Mouse (Mus musculus) inflammation-experienced regulatory T-cells, adult 16 weeks (primary cell): Measurements from ENCODE around the gene Ube2c. TPM values are rescaled to one million over a fixed set of nuclear protein-coding genes. Genes with fewer than 3 reads are reported as not detected.

ENCODE experiments used
- polyA plus RNA-seq: library from polyadenylated mRNA; unstranded; fragments of 100-300 nt; shearing (Covaris generic); gene quantifications from one replicate; pipeline ENCODE4 v1.2.1, GENCODE M21; 2017

Ube2c gene
- polyA plus RNA-seq: 11.8 TPM

DNA sequence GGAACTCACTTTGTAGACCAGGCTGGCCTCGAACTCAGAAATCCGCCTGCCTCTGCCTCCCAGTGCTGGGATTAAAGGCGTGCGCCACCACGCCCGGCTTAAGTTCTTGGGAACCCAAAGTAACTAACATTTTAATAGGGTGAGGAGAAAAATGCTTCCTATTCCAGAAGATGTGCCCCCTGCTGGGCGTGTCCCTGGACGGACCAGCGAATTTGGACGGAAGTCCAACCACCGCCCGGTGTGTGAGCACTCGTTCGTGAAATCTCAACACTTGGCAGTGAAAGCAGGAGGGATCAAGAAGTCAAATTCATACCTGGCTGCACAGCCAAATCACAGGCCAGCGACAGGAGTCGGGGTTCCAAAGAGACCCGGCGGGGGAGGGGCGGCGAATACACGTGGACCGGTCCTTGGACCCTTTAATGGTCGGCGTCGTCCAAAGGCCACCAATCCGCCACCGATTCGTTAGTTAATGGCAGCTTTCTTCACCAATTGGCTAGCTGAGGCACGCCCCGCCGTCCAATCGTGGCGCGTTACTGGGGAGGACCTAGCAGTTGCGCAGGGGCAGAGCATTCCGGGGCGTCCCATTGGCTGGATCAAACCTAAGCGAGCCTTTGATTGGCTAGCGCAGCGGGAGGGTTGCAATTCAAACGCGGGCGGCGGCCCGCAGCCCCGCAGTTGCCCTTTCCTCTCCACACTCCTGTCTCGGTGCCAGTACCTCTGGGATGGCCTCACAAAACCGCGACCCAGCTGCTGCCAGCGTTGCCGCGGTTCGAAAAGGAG lies at the start of gene Ube2c:
Gene Ube2c, plus strand, starts transcription at position 641 of the 780 bp plus-strand sequence.

GRCm38 (mm10) chr2:164745843-164746479 lies 23.7 kb upstream of the Ube2c start, which contains the start of the genes Wfdc3 and Dnttip1:
Wfdc3 (minus strand) TSS chr2:164745931.
Dnttip1 (plus strand) TSS chr2:164745983.

DNA sequence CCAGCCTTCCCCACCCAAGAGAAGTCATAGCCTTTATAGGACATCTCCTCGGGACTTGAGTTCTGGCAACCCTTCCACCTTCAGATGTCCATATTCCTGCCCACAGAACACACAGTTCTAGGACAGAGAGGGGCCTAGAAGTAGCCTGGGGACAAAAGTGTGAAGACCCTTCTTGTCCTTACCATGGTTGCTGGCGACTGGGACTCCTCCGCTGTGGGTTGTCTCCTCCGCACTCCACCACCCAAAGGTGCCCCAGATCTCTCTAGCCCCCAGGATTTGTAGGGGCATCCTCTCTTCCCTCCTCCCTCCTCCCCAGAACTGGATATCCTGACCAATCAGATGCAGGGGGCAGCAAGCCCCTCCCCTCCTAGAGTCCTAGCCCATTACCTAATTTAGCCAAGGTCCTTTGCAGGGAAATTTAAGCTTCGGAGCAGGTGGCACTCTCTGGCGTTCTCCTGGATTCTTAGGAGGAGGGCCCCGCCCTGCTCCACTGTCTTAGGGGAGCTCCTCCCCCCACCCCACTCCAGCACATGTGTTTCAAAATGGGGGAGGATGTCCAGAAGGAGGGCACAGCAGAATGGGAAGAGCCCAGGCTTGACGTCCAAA lies 9.9 kb downstream of the Ube2c start, which contains the start of gene Tnnc2:
Gene Tnnc2, minus strand, starts transcription at position 487 of the 606 bp plus-strand sequence.

GRCm38 (mm10) chr2:164785481-164786387 lies 16.0 kb downstream of the Ube2c start, which contains the start of gene Snx21:
Snx21 (plus strand) TSS chr2:164785823.

GRCm38 (mm10) chr2:164804533-164805331 lies 35.0 kb downstream of the Ube2c start, which contains the start of the genes Acot8 and Zswim3:
Acot8 (minus strand) TSS chr2:164804882.
Zswim3 (plus strand) TSS chr2:164805098.

GRCm38 (mm10) chr2:164822636-164823165 lies 53.0 kb downstream of the Ube2c start, which contains the start of gene Zswim1:
Zswim1 (plus strand) TSS chr2:164822686.

Other genes starting within 250 kb of the Ube2c start
- 3.1 TPM for gene Wfdc2, start 207.5 kb upstream of the Ube2c start, polyA plus RNA-seq
- gene Spint3, start 196.4 kb upstream of the Ube2c start, polyA plus RNA-seq: not detected
- gene Wfdc6a, start 184.5 kb upstream of the Ube2c start, polyA plus RNA-seq: not detected
- not detected for gene Eppin, start 176.3 kb upstream of the Ube2c start, polyA plus RNA-seq
- not detected for gene Wfdc6b, start 156.4 kb upstream of the Ube2c start, polyA plus RNA-seq
- not detected for gene Wfdc8, start 156.3 kb upstream of the Ube2c start, polyA plus RNA-seq
- not detected for gene Wfdc16, start 131.1 kb upstream of the Ube2c start, polyA plus RNA-seq
- gene Wfdc10, start 113.9 kb upstream of the Ube2c start, polyA plus RNA-seq: not detected
- gene Wfdc9, start 113.3 kb upstream of the Ube2c start, polyA plus RNA-seq: not detected
- not detected for gene Wfdc11, start 95.8 kb upstream of the Ube2c start, polyA plus RNA-seq
- not detected for gene Wfdc13, start 84.8 kb upstream of the Ube2c start, polyA plus RNA-seq
- not detected for gene Spint4, start 71.4 kb upstream of the Ube2c start, polyA plus RNA-seq
- gene Spint5, start 54.6 kb upstream of the Ube2c start, polyA plus RNA-seq: not detected
- not detected for gene Wfdc3, start 24.0 kb upstream of the Ube2c start, polyA plus RNA-seq
- gene Dnttip1, start 23.9 kb upstream of the Ube2c start, polyA plus RNA-seq: 18.1 TPM
- not detected for gene Tnnc2, start 10.1 kb downstream of the Ube2c start, polyA plus RNA-seq
- 7.6 TPM for gene Snx21, start 15.9 kb downstream of the Ube2c start, polyA plus RNA-seq
- 39.6 TPM for gene Acot8, start 35.0 kb downstream of the Ube2c start, polyA plus RNA-seq
- 10.0 TPM for gene Zswim3, start 35.2 kb downstream of the Ube2c start, polyA plus RNA-seq
- 32.2 TPM for gene Zswim1, start 52.8 kb downstream of the Ube2c start, polyA plus RNA-seq
- gene Spata25, start 58.6 kb downstream of the Ube2c start, polyA plus RNA-seq: not detected
- gene Ctsa, start 63.0 kb downstream of the Ube2c start, polyA plus RNA-seq: 241 TPM
- gene Neurl2, start 63.6 kb downstream of the Ube2c start, polyA plus RNA-seq: 2.6 TPM
- 1.0 TPM for gene Pltp, start 87.8 kb downstream of the Ube2c start, polyA plus RNA-seq
- gene Pcif1, start 109.4 kb downstream of the Ube2c start, polyA plus RNA-seq: 142 TPM
- gene Zfp335, start 141.9 kb downstream of the Ube2c start, polyA plus RNA-seq: 53.5 TPM
- 11.9 TPM for gene Mmp9, start 170.9 kb downstream of the Ube2c start, polyA plus RNA-seq
- gene Slc12a5, start 190.9 kb downstream of the Ube2c start, polyA plus RNA-seq: 0.10 TPM